Comparison of ENCODE assay signal across 27 mouse cellular contexts in the genomic region with DNA sequence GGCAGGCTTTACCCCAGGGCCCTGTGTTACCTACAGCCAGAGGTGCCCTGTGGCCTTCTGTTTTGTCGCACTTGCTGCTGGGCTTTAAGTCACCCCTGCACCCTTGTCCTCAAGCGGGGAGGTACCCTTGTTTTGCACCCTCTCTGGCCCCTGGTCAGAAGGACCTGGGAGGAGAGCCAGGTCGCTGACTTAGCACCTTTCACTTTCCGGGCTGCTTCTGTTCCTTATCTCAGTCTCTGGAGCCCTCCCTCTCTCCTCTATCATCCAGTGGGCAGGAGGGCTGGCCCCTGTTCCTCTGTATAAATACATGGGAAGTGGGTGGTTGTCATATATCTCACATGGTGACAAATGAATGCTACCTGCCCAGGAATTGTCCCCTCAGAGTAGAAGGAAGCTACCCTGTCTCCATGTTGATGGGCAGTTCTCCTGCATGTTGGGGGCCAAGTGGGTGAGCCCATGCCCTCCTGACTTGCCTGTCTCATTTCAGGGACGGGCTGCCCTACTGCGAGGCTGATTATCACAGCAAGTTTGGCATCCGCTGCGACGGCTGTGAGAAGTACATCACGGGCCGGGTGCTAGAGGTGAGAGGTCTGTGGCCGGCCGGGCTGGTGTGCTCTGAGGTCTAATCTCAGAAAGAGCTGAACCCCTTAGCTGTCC. TPM values are rescaled to one million over a fixed set of nuclear protein-coding genes. Genes with fewer than 3 reads are reported as not detected.
A peak's percentile ranks its signal among the peaks of the same experiment; 100 is the strongest.
DNase-seq lines count a peak whose midpoint lies in the region; ATAC-seq and TF ChIP-seq lines count a peak whose summit lies in the region.
"Had no signal": no experiment of that assay in that cellular context is flagged by ENCODE, and none has a peak within 500 bp of the region (broad histone marks: within the 10 kb centered on the region; RNA-seq: fewer than 3 reads in every experiment).

No protein-coding gene starts in this region.

- no peaks in the 10 kb centered on the region for H3K27me3 ChIP-seq in heart, adult 2 months (ENCODE audit: control insufficient read depth, insufficient read depth, low read length)
- peaks cover 40% of the 10 kb centered on the region for H3K27me3 ChIP-seq in heart, embryonic 10.5 days (ENCODE audit: insufficient read depth, poor library complexity, severe bottlenecking)
- no peaks in the 10 kb centered on the region; the same call in 1 of the 2 replicates for H3K27me3 ChIP-seq in heart, embryonic 16.5 days (ENCODE audit: control insufficient read depth, insufficient read depth, low read length)
- no peaks in the 10 kb centered on the region for H3K27me3 ChIP-seq in kidney, adult 2 months (replicated peaks; ENCODE audit: control insufficient read depth, insufficient read depth, low read length)
- no peaks in the 10 kb centered on the region for H3K27me3 ChIP-seq in limb, embryonic 10.5 days (ENCODE audit: low read depth, poor library complexity, severe bottlenecking)
- H3K27me3 ChIP-seq in thymus, adult 2 months (ENCODE audit: control insufficient read depth, insufficient read depth, low read length) = no peaks in the 10 kb centered on the region
- H3K27me3 ChIP-seq: forebrain, embryonic 13.5 days; hindbrain, embryonic 12.5 days; limb, embryonic 13.5 days; midbrain, embryonic 13.5 days; Patski had no signal

- H3K36me3 ChIP-seq in heart, adult 2 months (ENCODE audit: control insufficient read depth, insufficient read depth, low read length) = no peaks in the 10 kb centered on the region
- H3K36me3 ChIP-seq in heart, embryonic 10.5 days = no peaks in the 10 kb centered on the region
- no peaks in the 10 kb centered on the region for H3K36me3 ChIP-seq in heart, embryonic 16.5 days (ENCODE audit: control insufficient read depth, insufficient read depth)
- H3K36me3 ChIP-seq in kidney, adult 2 months (ENCODE audit: control insufficient read depth, insufficient read depth, low read length) = no peaks in the 10 kb centered on the region
- H3K36me3 ChIP-seq in limb, embryonic 10.5 days = no peaks in the 10 kb centered on the region
- no peaks in the 10 kb centered on the region for H3K36me3 ChIP-seq in thymus, adult 2 months (ENCODE audit: control insufficient read depth, insufficient read depth, low read length)
- H3K36me3 ChIP-seq: G1E; hindbrain, embryonic 12.5 days; limb, embryonic 13.5 days; liver, embryonic 12.5 days; midbrain, embryonic 13.5 days had no signal

- no peak overlapping the region for H3K4me3 ChIP-seq in heart, adult 2 months
- H3K4me3 ChIP-seq in heart, embryonic 10.5 days = no peak overlapping the region
- H3K4me3 ChIP-seq in heart, embryonic 16.5 days (ENCODE audit: low read length) = no peak overlapping the region
- no peak overlapping the region for H3K4me3 ChIP-seq in kidney, adult 2 months (ENCODE audit: insufficient read depth, low read depth, low read length)
- no peak overlapping the region for H3K4me3 ChIP-seq in limb, embryonic 10.5 days
- no peak overlapping the region for H3K4me3 ChIP-seq in thymus, adult 2 months (ENCODE audit: control insufficient read depth, insufficient read depth, low read length)
- H3K4me3 ChIP-seq: forebrain, embryonic 13.5 days; hindbrain, embryonic 12.5 days; limb, embryonic 13.5 days; liver, embryonic 12.5 days; midbrain, embryonic 13.5 days had no signal

- no peak for ATAC-seq in heart, embryonic 16.5 days (replicated peaks; ENCODE audit: extremely low read depth, insufficient read depth, low FRiP score)
- peak; percentile 38 to 43 for ATAC-seq in hematopoietic stem cell, adult 5-6 weeks (replicated peaks in 1 of 2; ENCODE audit: insufficient read depth in 1 of 2, low FRiP score in 2 of 2, low TSS enrichment in 1 of 2, low read depth in 1 of 2, poor library complexity in 2 of 2, severe bottlenecking in 2 of 2)
- ATAC-seq: forebrain, embryonic 13.5 days; liver, embryonic 12.5 days; midbrain, embryonic 13.5 days; Patski had no signal

- no peak for TF ChIP-seq POLR2A in heart, adult 2 months (IDR thresholded peaks at IDR 0.05; ENCODE audit: insufficient read depth, low read depth, low read length)
- TF ChIP-seq POLR2A in kidney, adult 2 months (IDR thresholded peaks at IDR 0.05; ENCODE audit: low read depth, low read length) = no peak
- TF ChIP-seq POLR2A in thymus, adult 2 months (IDR thresholded peaks at IDR 0.05; ENCODE audit: control insufficient read depth, extremely low read depth, insufficient read depth, low read length, poor library complexity) = no peak

- no peaks in the 10 kb centered on the region for H3K9me3 ChIP-seq in heart, embryonic 10.5 days
- H3K9me3 ChIP-seq in heart, embryonic 16.5 days (replicated peaks; ENCODE audit: control insufficient read depth, low read length) = no peaks in the 10 kb centered on the region
- no peaks in the 10 kb centered on the region for H3K9me3 ChIP-seq in limb, embryonic 10.5 days (replicated peaks)
- H3K9me3 ChIP-seq: forebrain, embryonic 13.5 days; G1E; hindbrain, embryonic 12.5 days; limb, embryonic 13.5 days; liver, embryonic 12.5 days; midbrain, embryonic 13.5 days had no signal

- H3K27ac ChIP-seq in heart, adult 2 months = peak overlapping the region; percentile 72
- H3K27ac ChIP-seq in heart, embryonic 10.5 days = no peak overlapping the region; the same call in 1 of the 2 replicates
- no peak overlapping the region; the same call in 1 of the 2 replicates for H3K27ac ChIP-seq in heart, embryonic 16.5 days (ENCODE audit: low read length)
- H3K27ac ChIP-seq in kidney, adult 2 months (ENCODE audit: insufficient read depth, low read depth, low read length) = no peak overlapping the region
- no peak overlapping the region for H3K27ac ChIP-seq in limb, embryonic 10.5 days
- H3K27ac ChIP-seq in thymus, adult 2 months (ENCODE audit: control insufficient read depth, insufficient read depth, low read length) = no peak overlapping the region
- H3K27ac ChIP-seq: forebrain, embryonic 13.5 days; hindbrain, embryonic 12.5 days; limb, embryonic 13.5 days; liver, embryonic 12.5 days; midbrain, embryonic 13.5 days; stomach, postnatal 0 days had no signal

- DNase-seq in heart, adult 2 months = peak; percentile 49 to 65
- DNase-seq in heart, embryonic 10.5 days (ENCODE audit: low spot score) = no peak
- peak; percentile 56 to 77 for DNase-seq in heart, adult 9 months (ENCODE audit: low spot score in 2 of 2)
- DNase-seq in kidney, adult 2 months = no peak
- DNase-seq in limb, embryonic 10.5 days (ENCODE audit: low spot score) = no peak
- no peak for DNase-seq in thymus, adult 2 months
- DNase-seq: B cell, adult 2 months; cerebellum, adult 11-12 months; cerebellum, postnatal 14 days; embryo, embryonic 11 days; gastrocnemius, postnatal 14 days; kidney, adult 11 months; kidney, postnatal 10 days; lung, adult 18-20 months; lung, postnatal 10 days had no signal

- H3K79me2 ChIP-seq in heart, adult 2 months (replicated peaks; ENCODE audit: control insufficient read depth, insufficient read depth, low read length) = no peaks in the 10 kb centered on the region

- whole genome bisulfite sequencing in heart, adult 2 months = 40% methylated on average over 13 of the region's 13 CpGs
- WGBS in heart, embryonic 10.5 days = 54% methylated on average over 13 of the region's 13 CpGs
- 31% methylated on average over 13 of the region's 13 CpGs for WGBS in heart, embryonic 16.5 days
- 78% methylated on average over 13 of the region's 13 CpGs for WGBS in kidney, adult 2 months
- WGBS in limb, embryonic 10.5 days = 81% methylated on average over 13 of the region's 13 CpGs
- 67% methylated on average over 13 of the region's 13 CpGs for WGBS in thymus, adult 2 months

- intact Hi-C loops in heart, adult 2 months (cut with DNase I) = loop anchor here (5.0 kb wide), 1 partner anchor 46 kb away; no protein-coding TSS in a partner anchor

- no peak for TF ChIP-seq CTCF in heart, adult 2 months (IDR thresholded peaks at IDR 0.05)
- no peak for TF ChIP-seq CTCF in kidney, adult 2 months (conservative IDR thresholded peaks at IDR 0.05; ENCODE audit: insufficient read depth, insufficient read length, low read depth, low read length)
- TF ChIP-seq CTCF in thymus, adult 2 months (IDR thresholded peaks at IDR 0.05; ENCODE audit: borderline replicate concordance, control insufficient read depth, extremely low read depth, insufficient read depth, low read length, poor library complexity) = no peak

- H3K9ac ChIP-seq in heart, adult 2 months (ENCODE audit: low read depth, low read length) = no peak overlapping the region
- no peak overlapping the region for H3K9ac ChIP-seq in heart, embryonic 16.5 days (ENCODE audit: low read length)
- H3K9ac ChIP-seq: forebrain, embryonic 13.5 days; hindbrain, embryonic 12.5 days; limb, embryonic 13.5 days; liver, embryonic 12.5 days; midbrain, embryonic 13.5 days had no signal

- TF ChIP-seq EP300 in heart, adult 2 months (IDR thresholded peaks at IDR 0.05; ENCODE audit: insufficient read depth, low read depth, low read length) = peak; percentile 50

- peak overlapping the region; percentile 29; the same call in 1 of the 2 replicates for H3K4me2 ChIP-seq in heart, embryonic 16.5 days (ENCODE audit: low read depth, low read length)
- H3K4me2 ChIP-seq: forebrain, embryonic 13.5 days; hindbrain, embryonic 12.5 days; limb, embryonic 13.5 days; liver, embryonic 12.5 days; midbrain, embryonic 13.5 days had no signal

- peaks cover 2% of the 10 kb centered on the region; the same call in 1 of the 2 replicates for H3K4me1 ChIP-seq in heart, adult 2 months (ENCODE audit: control insufficient read depth, insufficient read depth, low read length)
- peaks cover 42% of the 10 kb centered on the region for H3K4me1 ChIP-seq in heart, embryonic 10.5 days
- peaks cover 25% of the 10 kb centered on the region for H3K4me1 ChIP-seq in heart, embryonic 16.5 days (ENCODE audit: control insufficient read depth, insufficient read depth, low read length)
- no peaks in the 10 kb centered on the region for H3K4me1 ChIP-seq in kidney, adult 2 months (ENCODE audit: control insufficient read depth, insufficient read depth, low read length)
- peaks cover 20% of the 10 kb centered on the region for H3K4me1 ChIP-seq in limb, embryonic 10.5 days
- peaks cover 6% of the 10 kb centered on the region; the same call in 1 of the 2 replicates for H3K4me1 ChIP-seq in thymus, adult 2 months (replicated peaks; ENCODE audit: control insufficient read depth, insufficient read depth, low read length)
- H3K4me1 ChIP-seq: liver, embryonic 12.5 days had no signal

RNA-seq across cellular contexts. Expression of gene Ablim2, which starts 54.1 kb away (rescaled TPM):
- 10 to 100 TPM; 20.1 to 20.8 TPM for total RNA-seq in heart, adult 2 months (2021)
- 32.7 and 41.0 TPM in 2 replicates for polyA plus RNA-seq in heart, adult 2 months (2012; rRNA removed)
- polyA plus RNA-seq in heart, embryonic 10.5 days (2016; fragmentation: Nextera tagmentation; extraction: Ambion mirVana) = 1.7 and 2.6 TPM in 2 replicates
- polyA plus RNA-seq in heart, embryonic 16.5 days (2015; fragmentation: Nextera tagmentation; extraction: Ambion mirVana) = 4.7 and 7.3 TPM in 2 replicates
- 3.7 TPM in 1 of 2 replicates, not detected in the other for total RNA-seq in hematopoietic stem cell, adult 5-6 weeks (2017)
- polyA plus RNA-seq in kidney, adult 2 months (2012; rRNA removed) = 5.8 and 7.5 TPM in 2 replicates
- polyA plus RNA-seq in limb, embryonic 10.5 days (2016; fragmentation: Nextera tagmentation; extraction: Ambion mirVana) = 0.74 and 0.92 TPM in 2 replicates
- polyA plus RNA-seq in thymus, adult 2 months (2012; rRNA removed) = 4.0 and 4.5 TPM in 2 replicates
- total RNA-seq: monocyte, adult 5-6 weeks; neutrophil, adult 5-6 weeks had no signal
- polyA plus RNA-seq: G1E had no signal

Comparison
In these comparisons a context has a peak if more than half of its experiments do, and no peak if none do; other contexts are left out.
1. DNase-seq: peak in heart, adult 2 months (2 of 2) and heart, adult 9 months (2 of 2); none in heart, embryonic 10.5 days (single experiment), kidney, adult 2 months (single experiment), limb, embryonic 10.5 days (single experiment) and thymus, adult 2 months (single experiment).